Mouse (Mus musculus) midbrain, embryonic 13.5 days (tissue): Measurements from ENCODE around the gene BC029722. TPM values are rescaled to one million over a fixed set of nuclear protein-coding genes. Genes with fewer than 3 reads are reported as not detected.

Experiments
- ATAC-seq: fragments of 200-750 bp; cut with Nextera tagmentation; 2 replicates; pipeline ENCODE4 v1.8.0; 2017; ENCODE audit warnings: mild to moderate bottlenecking, moderate TSS enrichment, moderate library complexity
- H3K27ac ChIP-seq: fragments of 300-500 bp; sonication (generic); 2 replicates; pipeline ENCODE4 v1.5.1; 2015; ENCODE audit warnings: inconsistent platforms, mild to moderate bottlenecking, moderate library complexity
- H3K27me3 ChIP-seq: fragments of 300-500 bp; sonication (generic); 2 replicates; pipeline ENCODE4 v1.6.1; 2015; ENCODE audit warnings: mild to moderate bottlenecking, inconsistent platforms
- H3K36me3 ChIP-seq: fragments of 300-500 bp; sonication (generic); 2 replicates; pipeline ENCODE4 v1.6.1; 2015; ENCODE audit warnings: mild to moderate bottlenecking, inconsistent platforms
- H3K4me1 ChIP-seq: fragments of 300-500 bp; sonication (generic); replicated peaks from 2 replicates; pipeline ENCODE4 v1.6.1; 2015; ENCODE audit warnings: inconsistent platforms
- H3K4me2 ChIP-seq: fragments of 300-500 bp; sonication (generic); replicated peaks from 2 replicates; pipeline ENCODE4 v1.6.1; 2015; ENCODE audit warnings: moderate library complexity, mild to moderate bottlenecking, inconsistent platforms
- H3K4me3 ChIP-seq: fragments of 300-500 bp; sonication (generic); replicated peaks from 2 replicates; pipeline ENCODE4 v1.5.1; 2015; ENCODE audit warnings: mild to moderate bottlenecking, inconsistent platforms
- H3K9ac ChIP-seq: fragments of 300-500 bp; sonication (generic); replicated peaks from 2 replicates; pipeline ENCODE4 v1.6.1; 2015; ENCODE audit warnings: mild to moderate bottlenecking, inconsistent platforms
- H3K9me3 ChIP-seq: fragments of 300-500 bp; sonication (generic); 2 replicates; pipeline ENCODE4 v1.6.1; 2016; ENCODE audit warnings: mild to moderate bottlenecking, inconsistent platforms
- WGBS: fragments of 180-500 bp; shearing (Covaris S2); methylation state at CpG from one replicate; pipeline ENCODE4 v1.1.7; 2015; 5-methylcytosine and 5-hydroxymethylcytosine counted together
- polyA plus RNA-seq: library from polyadenylated mRNA; unstranded; fragments of >200 nt; fragmentation: Nextera tagmentation; extraction: Ambion mirVana; gene quantifications from 2 replicates; pipeline ENCODE4 v1.2.1, GENCODE M21; 2015

The BC029722 gene
- polyA plus RNA-seq, 1 experiment from 2014 or later, result 25.2 TPM

DNA sequence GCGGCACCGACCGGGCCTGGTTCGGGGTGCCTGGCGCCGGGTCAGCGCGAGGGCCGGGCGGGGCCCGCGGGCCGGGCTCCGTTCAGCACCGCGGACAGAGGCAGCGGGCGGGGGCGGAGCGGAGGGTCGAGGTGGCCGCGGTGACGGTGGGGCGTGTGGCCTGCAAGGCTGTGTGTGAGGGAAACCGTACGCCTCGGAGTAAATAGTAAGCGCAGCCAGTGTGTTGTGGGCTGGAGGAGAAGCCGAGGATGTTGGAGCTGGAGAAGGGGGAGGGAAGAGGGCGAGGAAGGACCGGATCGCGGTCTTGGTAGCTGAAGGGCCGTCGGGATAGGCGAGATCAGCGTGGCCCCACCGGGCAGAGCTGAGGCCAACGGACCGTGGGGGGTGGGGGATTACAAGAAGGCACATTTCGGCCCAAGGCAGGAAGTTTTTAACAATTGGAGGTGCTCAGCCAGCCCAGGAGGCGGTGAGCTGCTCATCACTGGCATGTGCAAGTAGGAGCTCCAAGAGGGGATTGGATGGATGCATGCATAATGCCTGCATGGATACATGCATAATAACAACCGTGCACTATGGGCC lies 43.5 kb downstream of the BC029722 start:
- peak overlapping the region; percentile 74 for H3K4me2 ChIP-seq
- no peaks in the 10 kb centered on the region for H3K9me3 ChIP-seq
- peak overlapping the region; percentile 79 for H3K4me3 ChIP-seq
- H3K27me3 ChIP-seq, result peaks cover 25% of the 10 kb centered on the region
- under 1% methylated on average over 43 of the region's 44 CpGs for WGBS
- peak overlapping the region; percentile 96 for H3K9ac ChIP-seq
- H3K27ac ChIP-seq, result peak overlapping the region; percentile 84
- ATAC-seq, result peak; percentile 80
- no peaks in the 10 kb centered on the region for H3K36me3 ChIP-seq
- H3K4me1 ChIP-seq, result peaks cover 38% of the 10 kb centered on the region

DNA sequence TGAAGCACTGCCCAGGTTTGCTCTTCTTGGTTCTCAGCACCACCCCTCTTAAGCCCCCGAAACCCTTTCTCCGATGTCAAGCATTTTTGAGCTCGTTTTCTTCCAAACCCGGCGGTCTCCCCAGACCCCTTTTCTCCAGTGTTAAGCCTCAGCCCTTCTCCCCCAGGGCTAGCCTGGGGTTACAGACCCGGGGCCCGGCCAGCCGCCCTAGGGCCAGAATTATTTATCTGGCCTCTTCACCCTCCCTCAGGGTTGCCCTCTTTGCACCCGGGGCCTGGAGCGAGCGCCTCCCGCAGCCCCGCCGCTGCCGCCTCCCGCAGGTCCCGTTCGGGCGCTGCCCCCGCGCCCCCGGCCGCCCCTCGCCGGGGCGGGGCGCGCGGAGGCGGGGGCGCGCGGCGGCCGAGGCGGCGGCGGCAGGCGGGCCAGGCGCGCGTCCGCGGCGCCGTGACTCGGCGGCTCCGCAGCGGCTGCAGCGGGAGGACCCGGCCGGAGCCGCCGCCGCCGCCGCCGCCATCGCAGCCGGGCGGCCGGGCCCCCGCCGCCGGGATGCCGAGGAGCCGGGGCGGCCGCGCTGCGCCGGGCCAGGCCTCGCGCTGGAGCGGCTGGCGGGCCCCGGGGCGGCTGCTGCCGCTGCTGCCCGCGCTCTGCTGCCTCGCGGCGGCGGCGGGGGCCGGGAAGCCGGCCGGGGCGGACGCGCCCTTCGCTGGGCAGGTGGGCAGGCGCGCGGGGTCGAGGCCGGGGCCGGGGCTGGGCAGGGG lies 44.1 kb downstream of the BC029722 start, which contains the start of gene Mmp24:
Mmp24 (plus strand) TSS at position 416 of the 758 bp plus-strand sequence.
- Histone ChIP-seq H3K4me1 (peaks cover 38% of the 10 kb centered on the region), H3K4me3 (peak within 1 kb of the TSS; percentile 79), H3K27ac (peak within 1 kb of the TSS; percentile 84), H3K27me3 (peaks cover 25% of the 10 kb centered on the region), H3K4me2 (peak within 1 kb of the TSS; percentile 74), H3K9me3 (no peaks in the 10 kb centered on the region), H3K36me3 (no peaks in the 10 kb centered on the region), H3K9ac (peak within 1 kb of the TSS; percentile 96)
- no peak; the same call in 1 of the 2 replicates for ATAC-seq
- 2% methylated on average over 38 of the region's 100 CpGs for WGBS

DNA sequence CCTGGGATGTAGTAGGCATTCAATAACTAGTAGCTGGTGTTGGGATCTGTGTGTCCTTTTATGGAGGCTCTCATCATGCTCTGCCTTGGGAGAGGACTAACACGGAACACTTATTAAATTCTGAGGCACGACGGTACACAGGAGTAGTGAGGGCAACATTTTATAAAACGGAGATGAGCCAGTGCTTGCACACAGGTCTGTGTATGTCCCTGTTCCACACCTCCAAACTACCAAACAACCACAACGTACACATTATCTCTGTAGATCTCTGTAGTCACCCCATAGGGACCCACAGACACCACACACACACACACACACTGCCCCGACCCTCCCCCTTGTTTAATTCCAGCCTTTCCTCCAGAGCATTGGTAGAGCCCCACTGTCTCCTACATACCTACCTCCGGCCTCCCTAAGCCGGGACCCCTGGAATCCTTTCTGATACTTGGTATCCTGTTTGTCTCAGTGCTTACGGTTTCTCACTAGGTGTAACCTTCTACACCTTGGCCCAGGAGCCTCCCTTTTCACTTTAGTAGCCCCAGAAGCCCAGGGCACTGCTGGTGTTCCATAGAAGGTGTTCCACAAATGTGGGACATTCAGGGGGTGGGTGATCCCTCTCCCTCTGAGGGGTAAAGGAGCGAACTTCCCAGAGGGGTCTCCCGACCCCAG lies 44.8 kb downstream of the BC029722 start:
- peak; percentile 22; the same call in 1 of the 2 replicates for ATAC-seq

DNA sequence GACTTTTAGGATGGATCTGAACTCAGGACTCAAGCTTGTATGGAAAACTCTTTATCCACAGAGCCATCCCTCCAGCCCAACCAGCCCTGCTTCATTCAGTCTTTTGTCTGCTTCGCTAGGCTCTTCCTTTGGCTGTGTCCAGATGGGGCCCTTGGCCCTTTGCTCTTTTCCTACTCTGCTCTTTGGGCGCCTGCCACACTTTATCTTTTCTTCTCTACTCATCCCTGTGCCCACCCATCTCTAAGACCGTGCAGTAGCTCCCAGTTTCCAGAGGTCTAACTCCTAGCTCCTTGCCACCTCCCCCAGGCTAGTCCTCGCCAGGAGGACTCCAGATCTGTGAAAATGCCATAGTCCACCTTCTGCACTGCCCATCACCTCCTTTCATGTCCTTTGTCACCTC lies 45.6 kb downstream of the BC029722 start:
- ATAC-seq, result no peak
- no peaks in the 10 kb centered on the region for H3K36me3 ChIP-seq
- H3K4me2 ChIP-seq, result no peak overlapping the region
- peaks cover 25% of the 10 kb centered on the region for H3K27me3 ChIP-seq
- H3K9me3 ChIP-seq, result no peaks in the 10 kb centered on the region
- H3K27ac ChIP-seq, result no peak overlapping the region
- peaks cover 32% of the 10 kb centered on the region for H3K4me1 ChIP-seq
- WGBS, result 61% methylated on average over 4 of the region's 4 CpGs
- no peak overlapping the region for H3K9ac ChIP-seq
- no peak overlapping the region for H3K4me3 ChIP-seq

More for the DNA sequence above, 44.8 kb downstream of the BC029722 start:
- Histone ChIP-seq H3K36me3 (no peaks in the 10 kb centered on the region), H3K27me3 (peaks cover 25% of the 10 kb centered on the region), H3K4me3 (peak overlapping the region; percentile 79), H3K27ac (no peak overlapping the region), H3K9ac (peak overlapping the region; percentile 96; the same call in 1 of the 2 replicates), H3K9me3 (no peaks in the 10 kb centered on the region), H3K4me2 (peak overlapping the region; percentile 74), H3K4me1 (peaks cover 38% of the 10 kb centered on the region)
- WGBS, result 60% methylated on average over 11 of the region's 11 CpGs

Other genes starting within 250 kb of the BC029722 start
- 15.8 and 16.0 TPM in 2 replicates for gene Gss, start 226.6 kb downstream of the BC029722 start, polyA plus RNA-seq
- 0.97 and 1.1 TPM in 2 replicates for gene Myh7b, start 208.2 kb downstream of the BC029722 start, polyA plus RNA-seq
- gene Trpc4ap, start 127.0 kb downstream of the BC029722 start, polyA plus RNA-seq, result 157 and 169 TPM in 2 replicates
- 44.5 and 46.1 TPM in 2 replicates for gene Edem2, start 90.0 kb downstream of the BC029722 start, polyA plus RNA-seq
- not detected in 2 replicates for gene Gm17581, start 83.6 kb downstream of the BC029722 start, polyA plus RNA-seq
- gene Procr, start 68.3 kb downstream of the BC029722 start, polyA plus RNA-seq, result 2.4 and 2.5 TPM in 2 replicates
- gene Mmp24, start 44.1 kb downstream of the BC029722 start, polyA plus RNA-seq, result 9.1 and 9.4 TPM in 2 replicates
- 157 and 161 TPM in 2 replicates for gene Eif6, start 7.5 kb upstream of the BC029722 start, polyA plus RNA-seq
- gene Fam83c, start 15.4 kb upstream of the BC029722 start, polyA plus RNA-seq, result 0.58 and 0.66 TPM in 2 replicates
- gene Uqcc1, start 110.9 kb upstream of the BC029722 start, polyA plus RNA-seq, result 55.7 and 64.9 TPM in 2 replicates
- not detected in 2 replicates for gene Gm15557, start 121.3 kb upstream of the BC029722 start, polyA plus RNA-seq
- 0.71 and 1.1 TPM in 2 replicates for gene Gdf5, start 125.9 kb upstream of the BC029722 start, polyA plus RNA-seq
- 17.3 and 21.2 TPM in 2 replicates for gene Cep250, start 137.0 kb upstream of the BC029722 start, polyA plus RNA-seq
- gene 6430550D23Rik, start 188.6 kb upstream of the BC029722 start, polyA plus RNA-seq, result 1.4 and 1.9 TPM in 2 replicates
- gene Ergic3, start 188.6 kb upstream of the BC029722 start, polyA plus RNA-seq, result 336 and 349 TPM in 2 replicates
- not detected in 2 replicates for gene Fer1l4, start 233.5 kb upstream of the BC029722 start, polyA plus RNA-seq
- gene Spag4, start 245.7 kb upstream of the BC029722 start, polyA plus RNA-seq, result 6.0 TPM in 2 replicates